Mouse (Mus musculus): ENCODE measurements at regions not wholly inside any gene's neighbourhood (a gene's known extent, or its start where the extent isn't known, plus 50 kb on each side); places are given as distances from the start of the nearest gene placed in this dataset.

- no peaks in the 10 kb centered on the region for H3K79me2 ChIP-seq (ENCODE audit: control insufficient read depth, insufficient read depth)
- H3ac ChIP-seq (ENCODE audit: control insufficient read depth, insufficient read length) = no peak overlapping the region
- no peak overlapping the region for H3K4me2 ChIP-seq (ENCODE audit: low read depth)
- H3K36me3 ChIP-seq (ENCODE audit: control insufficient read depth, insufficient read depth) = no peaks in the 10 kb centered on the region
- TF ChIP-seq POLR2AphosphoS2 (IDR thresholded peaks at IDR 0.05; ENCODE audit: insufficient read length, low read depth) = no peak
- no peak for TF ChIP-seq MYOD1 (IDR thresholded peaks at IDR 0.05; ENCODE audit: control insufficient read depth in 1 of 3, insufficient read length in 2 of 3, low read depth in 2 of 3)
- TF ChIP-seq E2F4 (IDR thresholded peaks at IDR 0.05; ENCODE audit: insufficient read depth) = no peak
- no peak for TF ChIP-seq USF1 (IDR thresholded peaks at IDR 0.05; ENCODE audit: low read depth)
- no peak for TF ChIP-seq TCF12 (IDR thresholded peaks at IDR 0.05; ENCODE audit: insufficient read depth, poor library complexity, severe bottlenecking)
- TF ChIP-seq REST (IDR thresholded peaks at IDR 0.05; ENCODE audit: insufficient read depth, insufficient read length) = no peak
- TF ChIP-seq CEBPB (IDR thresholded peaks at IDR 0.05; ENCODE audit: insufficient read depth, poor library complexity, severe bottlenecking) = no peak
- no peak for TF ChIP-seq TCF3 (IDR thresholded peaks at IDR 0.05; ENCODE audit: insufficient read length, low read depth)
- no peak for TF ChIP-seq MYOG (IDR thresholded peaks at IDR 0.05; ENCODE audit: control insufficient read depth in 1 of 3, insufficient read depth in 1 of 3, insufficient read length in 2 of 3, low read depth in 2 of 3)
- no peak overlapping the region for H3K4me3 ChIP-seq
- peaks cover 15% of the 10 kb centered on the region for H3K27me3 ChIP-seq (ENCODE audit: control insufficient read depth, insufficient read depth, insufficient read length)
Measured at GRCm38 (mm10) chr7:113069336-113069924, 115.7 kb downstream of the Rassf10 start.

- H3K79me2 ChIP-seq (ENCODE audit: control insufficient read depth, insufficient read depth) = no peaks in the 10 kb centered on the region
- TF ChIP-seq MYOG (IDR thresholded peaks at IDR 0.05; ENCODE audit: control insufficient read depth in 1 of 3, insufficient read depth in 1 of 3, insufficient read length in 2 of 3, low read depth in 2 of 3) (no peak), USF1 (IDR thresholded peaks at IDR 0.05; ENCODE audit: low read depth) (no peak), MAX (IDR thresholded peaks at IDR 0.05; ENCODE audit: low read depth) (no peak), TCF3 (IDR thresholded peaks at IDR 0.05; ENCODE audit: insufficient read length, low read depth) (no peak), CEBPB (IDR thresholded peaks at IDR 0.05; ENCODE audit: insufficient read depth, poor library complexity, severe bottlenecking) (no peak), MYOD1 (IDR thresholded peaks at IDR 0.05; ENCODE audit: control insufficient read depth in 1 of 3, insufficient read length in 2 of 3, low read depth in 2 of 3) (no peak), REST (IDR thresholded peaks at IDR 0.05; ENCODE audit: insufficient read depth, insufficient read length) (no peak), POLR2AphosphoS2 (IDR thresholded peaks at IDR 0.05; ENCODE audit: insufficient read length, low read depth) (no peak), TCF12 (IDR thresholded peaks at IDR 0.05; ENCODE audit: insufficient read depth, poor library complexity, severe bottlenecking) (no peak), SRF (IDR thresholded peaks at IDR 0.05; ENCODE audit: control insufficient read depth, insufficient read length, low read depth) (no peak), POLR2A (IDR thresholded peaks at IDR 0.05; ENCODE audit: insufficient read length, low read depth) (no peak), E2F4 (IDR thresholded peaks at IDR 0.05; ENCODE audit: insufficient read depth) (no peak)
- H3K4me3 ChIP-seq = no peak overlapping the region
- H3K27me3 ChIP-seq (ENCODE audit: control insufficient read depth, insufficient read depth, insufficient read length) = peaks cover 13% of the 10 kb centered on the region
- H3K36me3 ChIP-seq (ENCODE audit: control insufficient read depth, insufficient read depth) = no peaks in the 10 kb centered on the region
- no peak overlapping the region for H3K4me2 ChIP-seq (ENCODE audit: low read depth)
- no peak overlapping the region for H3ac ChIP-seq (ENCODE audit: control insufficient read depth, insufficient read length)
Measured at GRCm38 (mm10) chr7:113071418-113071817, 117.7 kb downstream of the Rassf10 start.

- TF ChIP-seq REST (IDR thresholded peaks at IDR 0.05; ENCODE audit: insufficient read depth, insufficient read length) = no peak
- TF ChIP-seq TCF3 (IDR thresholded peaks at IDR 0.05; ENCODE audit: insufficient read length, low read depth) = no peak
- TF ChIP-seq MYOG (IDR thresholded peaks at IDR 0.05; ENCODE audit: control insufficient read depth in 1 of 3, insufficient read depth in 1 of 3, insufficient read length in 2 of 3, low read depth in 2 of 3) = no peak
- TF ChIP-seq MAX (IDR thresholded peaks at IDR 0.05; ENCODE audit: low read depth) = no peak
- no peak for TF ChIP-seq TCF12 (IDR thresholded peaks at IDR 0.05; ENCODE audit: insufficient read depth, poor library complexity, severe bottlenecking)
- no peak for TF ChIP-seq POLR2A (IDR thresholded peaks at IDR 0.05; ENCODE audit: insufficient read length, low read depth)
- TF ChIP-seq POLR2AphosphoS2 (IDR thresholded peaks at IDR 0.05; ENCODE audit: insufficient read length, low read depth) = no peak
- TF ChIP-seq CEBPB (IDR thresholded peaks at IDR 0.05; ENCODE audit: insufficient read depth, poor library complexity, severe bottlenecking) = no peak
- no peak for TF ChIP-seq USF1 (IDR thresholded peaks at IDR 0.05; ENCODE audit: low read depth)
- no peak for TF ChIP-seq SRF (IDR thresholded peaks at IDR 0.05; ENCODE audit: control insufficient read depth, insufficient read length, low read depth)
- TF ChIP-seq MYOD1 (IDR thresholded peaks at IDR 0.05; ENCODE audit: control insufficient read depth in 1 of 3, insufficient read length in 2 of 3, low read depth in 2 of 3) = no peak
- no peak for TF ChIP-seq E2F4 (IDR thresholded peaks at IDR 0.05; ENCODE audit: insufficient read depth)
- no peaks in the 10 kb centered on the region for H3K36me3 ChIP-seq (ENCODE audit: control insufficient read depth, insufficient read depth)
- H3K4me3 ChIP-seq = no peak overlapping the region
- H3K27me3 ChIP-seq (ENCODE audit: control insufficient read depth, insufficient read depth, insufficient read length) = peaks cover 10% of the 10 kb centered on the region
- H3K79me2 ChIP-seq (ENCODE audit: control insufficient read depth, insufficient read depth) = no peaks in the 10 kb centered on the region
- no peak overlapping the region for H3K4me2 ChIP-seq (ENCODE audit: low read depth)
- H3ac ChIP-seq (ENCODE audit: control insufficient read depth, insufficient read length) = no peak overlapping the region
Measured at GRCm38 (mm10) chr7:113073781-113074180, 120.0 kb downstream of the Rassf10 start.

- no peaks in the 10 kb centered on the region for H3K79me2 ChIP-seq (ENCODE audit: control insufficient read depth, insufficient read depth)
- H3K4me3 ChIP-seq = no peak overlapping the region
- H3K27me3 ChIP-seq (ENCODE audit: control insufficient read depth, insufficient read depth, insufficient read length) = no peaks in the 10 kb centered on the region
- no peaks in the 10 kb centered on the region for H3K36me3 ChIP-seq (ENCODE audit: control insufficient read depth, insufficient read depth)
- no peak overlapping the region for H3ac ChIP-seq (ENCODE audit: control insufficient read depth, insufficient read length)
- no peak overlapping the region for H3K4me2 ChIP-seq (ENCODE audit: low read depth)
- TF ChIP-seq CEBPB (IDR thresholded peaks at IDR 0.05; ENCODE audit: insufficient read depth, poor library complexity, severe bottlenecking) (no peak), USF1 (IDR thresholded peaks at IDR 0.05; ENCODE audit: low read depth) (no peak), REST (IDR thresholded peaks at IDR 0.05; ENCODE audit: insufficient read depth, insufficient read length) (no peak)
Measured at GRCm38 (mm10) chr7:113075371-113075770, 121.6 kb downstream of the Rassf10 start.

- peaks cover 5% of the 10 kb centered on the region for H3K27me3 ChIP-seq (ENCODE audit: control insufficient read depth, insufficient read depth, insufficient read length)
- no peak overlapping the region for H3K4me2 ChIP-seq (ENCODE audit: low read depth)
- H3K4me3 ChIP-seq = no peak overlapping the region
- H3K79me2 ChIP-seq (ENCODE audit: control insufficient read depth, insufficient read depth) = no peaks in the 10 kb centered on the region
- H3K36me3 ChIP-seq (ENCODE audit: control insufficient read depth, insufficient read depth) = no peaks in the 10 kb centered on the region
- no peak for TF ChIP-seq REST (IDR thresholded peaks at IDR 0.05; ENCODE audit: insufficient read depth, insufficient read length)
- TF ChIP-seq MYOG (IDR thresholded peaks at IDR 0.05; ENCODE audit: control insufficient read depth in 1 of 3, insufficient read depth in 1 of 3, insufficient read length in 2 of 3, low read depth in 2 of 3) = no peak
- TF ChIP-seq TCF3 (IDR thresholded peaks at IDR 0.05; ENCODE audit: insufficient read length, low read depth) = no peak
- TF ChIP-seq USF1 (IDR thresholded peaks at IDR 0.05; ENCODE audit: low read depth) = no peak
- TF ChIP-seq TCF12 (IDR thresholded peaks at IDR 0.05; ENCODE audit: insufficient read depth, poor library complexity, severe bottlenecking) = no peak
- no peak for TF ChIP-seq E2F4 (IDR thresholded peaks at IDR 0.05; ENCODE audit: insufficient read depth)
- TF ChIP-seq MAX (IDR thresholded peaks at IDR 0.05; ENCODE audit: low read depth) = no peak
- no peak for TF ChIP-seq CEBPB (IDR thresholded peaks at IDR 0.05; ENCODE audit: insufficient read depth, poor library complexity, severe bottlenecking)
- TF ChIP-seq POLR2AphosphoS2 (IDR thresholded peaks at IDR 0.05; ENCODE audit: insufficient read length, low read depth) = no peak
- TF ChIP-seq MYOD1 (IDR thresholded peaks at IDR 0.05; ENCODE audit: control insufficient read depth in 1 of 3, insufficient read length in 2 of 3, low read depth in 2 of 3) = no peak
- TF ChIP-seq POLR2A (IDR thresholded peaks at IDR 0.05; ENCODE audit: insufficient read length, low read depth) = no peak
- TF ChIP-seq SRF (IDR thresholded peaks at IDR 0.05; ENCODE audit: control insufficient read depth, insufficient read length, low read depth) = no peak
- no peak overlapping the region for H3ac ChIP-seq (ENCODE audit: control insufficient read depth, insufficient read length)
Measured at GRCm38 (mm10) chr7:113076243-113076642, 122.5 kb downstream of the Rassf10 start.
